Mouse (Mus musculus) urinary bladder, adult 2 months (tissue): ENCODE data around the gene Unc80. TPM values are rescaled to one million over a fixed set of nuclear protein-coding genes. Genes with fewer than 3 reads are reported as not detected.
"Not testable (repeated sequence)": the region's sequence is repeated elsewhere in the genome, so short reads cannot be mapped to it uniquely, and the experiment has no call there.

Source experiments
- DNase-seq: peaks from one replicate; pipeline ENCODE4 v3.0.0; 2022; ENCODE audit warnings: low spot score
- polyA plus RNA-seq: library from polyadenylated mRNA; depleted of rRNA; stranded (reverse); fragments of >200 nt; gene quantifications from 2 replicates; pipeline ENCODE4 v1.2.3, GENCODE M21; 2012

The Unc80 gene
- polyA plus RNA-seq, 1 experiment, result 0.07 TPM

DNA sequence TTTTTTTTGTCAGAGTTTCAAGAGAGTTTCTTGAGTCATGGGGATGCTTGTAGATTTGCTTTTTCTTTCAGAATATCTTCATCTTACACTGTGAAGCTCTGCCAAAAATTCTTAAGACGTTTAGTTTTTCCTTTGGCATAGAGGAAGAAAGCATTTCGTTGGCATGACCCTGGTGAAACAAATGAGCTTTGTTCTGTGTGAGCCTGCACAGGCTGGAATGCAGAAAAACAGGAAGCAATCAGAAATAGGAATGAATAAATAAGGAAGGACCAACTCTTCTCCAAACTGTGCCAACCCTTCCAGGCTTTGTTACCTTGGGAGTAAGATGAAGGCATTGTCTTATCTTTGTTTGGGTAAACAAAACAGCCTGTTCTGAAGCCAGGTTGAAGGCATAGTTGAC lies 149.0 kb downstream of the Unc80 start:
- no peak for DNase-seq

DNA sequence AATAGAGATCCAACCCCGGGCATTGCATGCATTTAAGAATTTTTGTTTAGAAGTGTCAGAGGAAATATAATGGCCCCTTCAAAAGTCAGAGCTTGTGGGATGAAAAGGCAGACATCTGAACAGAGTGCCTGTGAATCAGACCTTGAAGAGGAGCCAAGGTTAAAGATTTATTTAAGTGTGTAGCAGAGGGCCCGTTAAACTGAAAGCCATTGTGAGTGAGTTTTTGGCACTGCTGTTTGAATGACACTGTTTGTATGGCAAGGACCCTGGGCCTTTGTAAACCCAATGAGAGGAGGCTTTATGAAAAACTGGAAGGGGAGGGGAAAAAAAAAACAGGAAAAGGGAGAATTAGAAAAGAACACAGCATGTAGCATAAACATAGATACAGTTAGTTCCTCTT lies 170.0 kb downstream of the Unc80 start:
- no peak for DNase-seq

DNA sequence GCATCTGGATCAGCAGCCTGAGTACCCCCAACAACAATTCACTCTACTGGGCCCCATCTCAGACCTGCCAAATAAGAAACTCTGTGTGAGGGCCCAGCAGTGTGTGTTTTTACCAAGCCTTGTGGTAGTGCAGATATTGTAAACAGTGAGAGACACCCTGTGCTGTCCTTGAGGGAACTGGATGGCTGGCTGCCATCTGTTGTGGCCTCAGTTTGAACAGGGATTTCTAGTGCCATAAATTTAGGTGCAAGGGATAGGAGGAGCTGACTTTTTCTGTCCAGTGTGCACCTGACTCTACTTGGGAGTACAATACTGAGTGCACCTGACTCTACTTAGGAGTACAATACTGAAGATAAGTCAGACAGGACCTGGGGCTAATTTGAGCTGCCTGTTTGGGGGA lies 178.7 kb downstream of the Unc80 start:
- DNase-seq, result no peak

DNA sequence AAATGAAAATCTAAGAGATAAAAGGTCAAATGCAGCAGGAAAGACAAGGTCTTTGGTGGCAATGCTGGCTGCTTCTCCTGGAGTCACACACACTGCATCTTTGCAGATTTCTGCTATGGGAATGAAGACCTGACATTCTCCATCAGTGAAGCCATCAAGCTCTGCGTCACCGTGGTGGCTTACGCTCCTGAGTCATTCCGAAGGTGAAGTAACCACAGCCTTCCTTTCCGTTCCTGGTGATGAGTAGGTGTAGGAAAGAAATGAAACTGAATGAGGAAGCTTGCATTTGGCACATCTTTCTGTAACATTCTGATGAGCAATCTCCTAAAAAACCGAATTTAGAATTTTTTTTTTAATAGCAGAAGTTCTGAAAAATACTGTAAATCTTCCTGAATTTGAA lies 181.4 kb downstream of the Unc80 start:
- no peak for DNase-seq

DNA sequence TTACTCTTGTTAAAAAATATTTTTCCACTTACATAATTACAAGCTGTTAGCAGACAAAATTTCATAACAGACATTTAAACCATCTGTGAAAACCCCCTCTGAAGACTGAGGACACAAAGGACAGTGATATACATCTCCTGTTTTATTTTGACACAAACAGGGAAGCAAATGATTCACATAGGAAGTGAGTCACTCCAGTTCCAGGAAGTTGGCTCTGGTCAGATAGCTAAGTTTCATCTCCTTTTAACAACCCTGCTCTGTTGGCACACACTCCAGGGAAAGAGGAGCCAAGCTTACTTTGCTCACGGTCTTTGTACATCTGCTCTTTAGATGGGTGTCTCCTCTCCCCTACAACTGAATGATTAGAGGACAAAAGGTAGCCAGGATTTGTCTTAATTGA lies 181.8 kb downstream of the Unc80 start:
- DNase-seq, result no peak

DNA sequence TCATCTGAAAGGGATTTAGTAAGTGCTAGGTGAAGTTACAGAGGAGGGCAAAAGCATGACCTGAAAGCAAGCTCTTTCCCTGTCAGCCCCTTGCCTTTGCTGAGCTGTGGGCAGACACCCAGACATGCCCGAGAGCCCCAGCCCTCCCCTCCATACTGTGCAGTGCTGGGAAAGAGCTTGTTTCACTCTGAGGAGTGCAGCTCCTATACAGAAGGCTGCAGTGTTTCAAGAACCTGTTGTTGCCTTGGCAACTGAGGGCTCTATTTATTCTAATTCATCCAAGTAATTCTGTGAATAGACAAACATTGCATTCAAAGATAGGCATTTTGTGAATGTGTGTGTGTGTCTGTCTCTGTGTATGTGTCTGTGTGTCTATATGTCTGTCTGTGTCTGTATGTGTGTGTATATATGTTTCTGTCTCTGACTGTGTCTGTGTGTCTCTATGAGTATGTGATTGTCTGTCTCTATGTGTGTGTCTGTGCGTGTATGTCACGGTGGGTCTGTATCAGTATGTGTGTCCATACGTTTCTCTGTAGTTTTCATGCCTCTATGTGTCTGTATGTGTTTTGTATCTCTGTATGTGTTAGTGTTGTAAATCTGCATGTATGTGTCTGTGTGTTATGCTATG lies 187.1 kb downstream of the Unc80 start:
- no peak for DNase-seq

DNA sequence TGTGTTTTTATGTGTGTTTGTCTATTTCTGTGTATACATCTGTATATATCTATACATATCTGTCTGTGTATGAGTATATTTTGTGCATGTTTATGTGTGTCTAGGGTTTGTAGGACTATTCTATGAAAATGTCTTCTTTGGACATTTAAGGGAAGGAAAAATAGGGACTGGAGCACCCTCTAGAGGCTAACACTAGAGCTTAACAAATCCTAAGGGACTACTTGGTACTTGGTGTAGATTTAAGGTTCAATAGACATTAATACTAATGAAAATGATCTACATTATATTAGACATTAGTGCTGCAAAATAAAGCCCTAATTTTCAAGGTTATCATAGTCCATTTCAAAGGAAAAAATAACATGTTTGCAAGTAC lies 187.6 kb downstream of the Unc80 start:
- DNase-seq, result no peak

DNA sequence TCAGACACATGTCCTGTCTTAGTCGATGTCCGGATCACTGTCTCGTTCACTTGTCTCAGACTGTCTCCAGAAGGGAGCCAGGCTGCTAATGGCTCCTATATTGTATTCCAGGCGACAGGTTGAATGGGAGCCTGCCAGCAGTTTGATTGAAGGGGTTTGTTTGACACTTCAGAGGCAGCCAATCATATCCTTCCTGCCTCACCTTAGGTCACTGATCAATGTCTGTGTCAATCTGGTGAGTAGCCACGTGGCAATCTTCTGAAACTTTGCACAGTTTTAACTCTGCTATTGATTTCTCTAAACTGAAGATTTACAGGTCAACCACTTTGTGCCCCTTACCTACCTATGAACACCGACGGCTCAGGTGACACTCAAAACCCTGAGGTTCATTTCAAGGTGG lies 203.3 kb downstream of the Unc80 start:
- no peak for DNase-seq

DNA sequence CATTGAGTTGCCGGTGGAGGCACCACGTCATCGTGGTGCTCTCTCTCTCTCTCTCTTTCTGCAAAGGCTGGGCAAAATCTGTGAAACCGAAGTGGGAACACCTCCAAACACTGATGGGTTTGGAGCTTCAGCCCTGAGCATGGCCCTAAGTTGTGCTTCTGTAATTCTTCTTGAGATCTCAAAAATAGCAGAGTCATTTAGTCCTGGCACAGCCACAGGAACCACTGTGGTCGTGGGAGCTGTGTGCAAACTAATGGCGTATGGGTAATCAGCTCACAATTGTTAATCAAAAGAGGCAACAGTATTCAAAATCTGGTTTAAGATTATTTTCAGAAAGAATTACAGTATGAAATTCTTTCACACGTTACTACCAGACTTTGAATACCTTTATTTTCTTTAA lies 204.6 kb downstream of the Unc80 start:
- no peak for DNase-seq

DNA sequence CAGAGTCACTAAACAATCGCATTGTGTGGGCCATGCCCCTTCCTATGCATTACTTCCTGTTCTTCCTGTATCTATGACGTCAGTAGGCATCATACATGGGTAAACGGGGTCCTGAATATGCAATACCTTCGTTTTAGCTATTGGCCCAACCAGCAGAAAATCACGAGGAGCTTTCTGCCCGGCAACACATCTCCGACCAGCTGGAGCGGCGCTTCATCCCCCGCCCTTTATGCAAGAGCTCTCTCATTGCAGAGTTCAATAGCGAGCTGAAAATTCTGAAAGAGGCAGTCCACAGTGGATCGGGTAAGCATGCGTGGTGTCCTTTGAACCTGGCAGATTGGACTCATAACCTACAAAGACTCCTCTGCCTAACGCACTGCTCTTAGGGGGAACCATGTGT lies 209.8 kb downstream of the Unc80 start:
- DNase-seq, result no peak

DNA sequence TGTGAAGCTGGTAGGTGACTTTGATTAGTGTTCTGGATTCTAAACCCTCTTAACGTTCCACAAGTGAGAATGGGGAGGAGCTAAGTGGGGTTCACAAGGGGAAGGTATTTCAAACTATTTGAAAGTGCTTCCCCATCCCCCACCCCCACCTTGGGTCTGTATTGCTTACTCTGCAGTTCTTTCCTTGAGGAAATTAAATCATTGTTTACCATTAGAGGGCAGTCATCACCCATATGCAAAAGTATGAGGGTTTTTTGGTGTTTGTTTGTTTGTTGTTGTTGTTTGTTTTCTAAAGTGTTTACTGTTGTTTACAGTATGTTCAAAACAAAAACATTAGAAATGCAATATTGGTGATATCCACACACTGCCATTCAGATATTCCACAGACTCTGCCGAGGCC lies 210.5 kb downstream of the Unc80 start:
- DNase-seq, result no peak

DNA sequence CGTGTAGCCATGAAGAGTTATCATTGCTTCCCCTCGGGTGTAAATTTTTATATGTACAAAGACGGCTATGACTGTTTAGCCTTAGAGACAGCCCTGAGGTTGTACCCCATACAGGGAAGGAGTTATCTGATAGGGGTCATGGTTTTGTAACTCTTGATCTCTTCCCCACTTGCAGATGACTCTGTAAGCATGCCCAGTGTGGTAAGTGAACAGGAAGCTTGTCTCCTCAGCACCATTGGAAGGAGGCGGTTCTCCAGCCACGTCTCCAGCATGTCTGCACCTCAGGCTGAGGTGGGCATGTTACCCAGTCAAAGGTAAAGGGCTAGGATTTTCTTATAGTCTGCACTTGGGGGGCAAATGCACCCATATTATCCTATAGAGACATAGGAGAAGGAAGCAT lies 214.8 kb downstream of the Unc80 start:
- no peak for DNase-seq

DNA sequence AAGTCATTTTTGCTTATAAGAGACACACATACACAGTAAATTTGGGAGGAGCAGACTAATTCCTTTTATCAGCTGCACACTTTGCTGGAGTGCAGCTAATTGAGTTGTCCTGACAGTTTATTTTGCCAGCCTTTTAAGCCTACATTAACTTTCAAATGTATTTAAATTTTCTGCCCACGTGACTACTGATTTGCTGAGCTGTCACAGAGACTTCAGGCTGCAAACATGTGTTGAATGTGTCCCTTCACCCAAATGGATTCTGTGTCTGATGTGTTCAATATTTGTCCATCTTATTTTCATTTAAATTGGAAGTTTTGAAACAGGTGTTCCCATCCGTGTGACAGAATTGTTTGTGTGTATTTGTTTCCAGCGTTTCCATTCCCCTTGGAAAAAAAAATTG lies 223.6 kb downstream of the Unc80 start:
- DNase-seq, result no peak

DNA sequence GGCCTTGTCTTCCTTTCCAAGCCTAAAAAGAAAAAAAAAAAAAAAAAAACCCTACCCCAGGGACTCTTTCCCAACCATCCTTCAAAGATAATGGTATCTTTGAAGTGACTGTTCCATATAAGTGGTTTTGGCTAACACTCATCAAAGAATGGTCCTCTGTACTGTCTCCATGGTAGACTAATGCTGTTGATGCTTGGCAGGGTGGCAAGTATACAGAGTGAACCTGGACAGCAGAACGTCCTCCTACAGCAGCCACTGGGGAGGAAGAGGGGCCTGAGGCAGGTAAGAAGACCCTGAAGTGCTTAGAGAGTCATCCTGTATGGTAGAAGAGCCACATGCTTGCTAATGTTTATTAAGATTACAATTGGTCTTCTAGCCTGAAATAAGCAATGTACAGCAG lies 224.1 kb downstream of the Unc80 start:
- no peak for DNase-seq

DNA sequence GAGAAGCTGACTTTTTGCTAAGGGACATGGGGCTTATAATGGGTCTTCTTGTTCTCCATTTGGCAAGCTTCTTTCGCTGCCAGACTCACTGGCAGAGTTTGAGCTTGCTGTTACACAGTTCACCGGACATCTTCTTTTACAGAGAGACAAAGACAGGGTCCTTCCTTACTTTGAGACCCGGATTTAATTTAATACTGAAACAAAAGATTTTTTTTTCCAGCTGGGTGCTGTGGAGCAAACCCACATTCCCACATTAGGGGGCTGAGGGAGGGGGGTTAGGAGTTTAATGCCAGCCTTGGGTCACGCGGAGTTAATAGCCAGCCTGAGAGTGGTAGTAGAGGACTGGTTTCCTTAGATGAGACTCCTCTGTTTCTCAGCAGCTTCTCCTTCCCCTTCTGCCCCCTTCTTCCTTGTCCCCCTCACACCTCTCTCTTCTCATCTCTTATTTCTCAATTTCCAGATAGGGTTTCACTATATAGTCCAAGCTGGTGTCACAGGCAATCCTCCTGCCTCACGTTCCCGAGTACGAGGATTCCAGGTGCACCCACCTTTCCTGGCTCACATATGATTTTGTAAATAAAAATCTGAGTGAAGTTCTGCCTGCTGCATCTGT lies 224.7 kb downstream of the Unc80 start:
- DNase-seq, result no peak

DNA sequence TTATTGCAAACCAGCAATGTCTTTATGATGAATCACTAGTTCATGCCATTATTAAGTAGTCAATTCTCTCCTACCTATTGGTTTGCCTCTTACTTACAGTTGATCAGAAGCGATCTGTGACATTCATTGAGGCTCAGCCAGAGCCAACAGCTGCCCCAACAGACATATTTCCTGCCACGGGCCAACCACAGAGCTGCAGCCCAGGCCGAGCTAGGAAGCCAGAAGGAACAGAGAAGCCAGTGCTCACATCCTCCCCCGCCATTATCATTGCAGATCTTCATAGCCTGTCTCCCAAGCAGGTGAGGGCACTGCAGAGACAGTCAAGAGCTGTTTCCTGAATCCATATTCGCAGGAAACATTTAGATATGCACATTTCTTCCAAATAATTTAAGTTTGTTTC lies 226.1 kb downstream of the Unc80 start:
- DNase-seq, result no peak

DNA sequence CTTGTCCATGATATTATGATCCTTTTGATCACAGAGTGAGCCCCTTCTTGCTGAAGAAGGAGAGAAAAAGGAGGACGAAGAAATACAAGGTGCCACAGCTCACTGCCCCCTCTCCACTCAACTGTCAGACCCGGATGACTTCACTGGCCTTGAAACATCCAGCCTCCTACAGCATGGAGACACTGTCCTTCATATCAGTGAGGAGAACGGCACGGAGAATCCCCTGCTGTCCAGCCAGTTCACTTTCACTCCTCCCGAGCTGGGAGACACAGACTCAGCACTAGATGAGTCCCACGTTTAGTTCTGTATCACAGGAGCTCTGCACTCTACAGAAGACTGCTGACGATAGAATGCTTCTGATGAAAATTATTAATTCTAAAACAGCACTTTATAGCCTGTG lies 227.1 kb downstream of the Unc80 start:
- DNase-seq, result no peak

DNA sequence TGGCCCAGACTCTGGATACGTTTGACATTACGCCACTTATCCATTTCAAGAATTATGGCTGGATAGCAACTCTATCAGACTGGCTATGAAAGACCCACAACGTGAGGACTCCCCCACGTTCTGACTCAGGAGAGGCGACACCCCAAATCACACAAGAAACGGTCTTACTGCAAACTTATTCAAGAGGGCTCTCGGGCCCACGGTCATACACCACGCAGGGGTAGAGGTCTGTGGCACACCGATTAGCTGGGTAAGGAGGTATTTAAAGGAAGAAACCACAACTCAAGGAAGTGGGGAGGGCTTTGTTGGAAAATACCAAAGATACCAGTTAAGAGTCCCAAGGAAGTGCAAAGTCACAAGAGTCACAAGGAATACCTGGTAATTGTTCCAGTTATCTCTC lies 231.5 kb downstream of the Unc80 start:
- not testable (repeated sequence) for DNase-seq

DNA sequence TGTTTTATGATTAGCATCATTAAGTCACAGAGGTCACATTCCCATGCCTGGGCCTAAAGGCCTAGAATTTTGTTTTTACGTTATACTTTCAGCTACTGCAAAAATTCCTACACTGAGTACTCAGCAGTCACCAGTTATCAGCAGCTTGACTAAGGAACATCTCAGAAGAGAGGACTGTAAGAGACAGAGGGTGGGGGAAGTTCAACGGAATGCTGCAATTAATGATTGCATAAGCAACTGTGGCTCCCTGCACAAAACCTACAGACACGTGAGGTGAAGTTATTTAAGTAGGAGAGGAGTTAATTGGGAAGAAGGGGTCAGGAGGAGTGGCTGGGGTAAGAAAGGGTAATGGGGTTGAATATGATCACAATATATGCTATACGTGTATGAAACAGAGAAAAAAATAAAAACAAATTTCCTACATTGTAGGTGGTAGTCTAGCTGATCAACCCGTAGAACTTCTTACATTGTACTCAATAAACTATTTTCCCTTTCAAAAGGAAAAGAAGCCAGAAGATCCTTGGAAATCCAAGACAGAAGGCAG lies 232.1 kb downstream of the Unc80 start:
- no peak for DNase-seq

DNA sequence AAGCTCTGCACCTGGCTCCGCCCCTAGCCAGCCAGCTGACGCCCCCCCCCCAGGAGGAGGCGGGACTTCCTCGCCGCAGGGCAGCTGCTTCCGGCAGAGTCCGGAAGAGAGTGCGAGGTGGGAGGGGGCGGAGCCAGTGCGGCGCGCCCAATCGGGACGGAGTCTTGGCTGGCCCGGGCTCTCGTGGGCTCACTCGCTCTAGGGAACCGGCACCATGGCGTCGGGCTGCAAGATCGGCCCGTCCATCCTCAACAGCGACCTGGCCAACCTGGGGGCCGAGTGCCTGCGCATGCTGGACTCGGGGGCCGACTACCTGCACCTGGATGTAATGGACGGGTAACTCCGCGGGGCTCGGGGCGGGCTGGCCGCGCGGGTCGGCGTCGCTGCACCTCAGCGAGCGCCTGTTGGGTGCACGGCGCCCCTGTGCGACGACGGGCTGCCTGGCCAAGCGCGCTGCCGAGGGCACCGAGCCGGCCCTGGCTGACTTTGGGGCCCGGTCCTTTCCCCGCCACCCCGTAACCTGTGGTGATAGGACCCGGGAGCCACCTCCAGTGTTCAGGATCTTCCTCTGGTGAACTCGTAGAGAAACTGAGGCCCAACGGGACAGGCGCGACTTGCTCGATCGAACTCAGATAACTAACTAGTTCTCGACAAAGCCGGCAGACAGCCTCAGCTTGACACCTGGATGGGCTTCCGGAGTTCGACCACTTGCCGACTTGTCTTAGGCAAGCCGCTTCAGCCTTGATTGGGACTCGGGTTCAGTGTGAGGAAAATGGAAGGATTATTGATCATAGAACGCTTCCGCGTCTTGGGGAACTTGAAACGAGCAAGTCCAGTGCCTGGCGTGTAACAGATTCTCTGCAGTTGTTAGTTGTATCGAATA lies 232.8 kb downstream of the Unc80 start, which contains the start of gene Rpe:
Gene Rpe (plus strand): TSS at position 139 of the 883 bp plus-strand sequence.
- DNase-seq, result peak; percentile 86

DNA sequence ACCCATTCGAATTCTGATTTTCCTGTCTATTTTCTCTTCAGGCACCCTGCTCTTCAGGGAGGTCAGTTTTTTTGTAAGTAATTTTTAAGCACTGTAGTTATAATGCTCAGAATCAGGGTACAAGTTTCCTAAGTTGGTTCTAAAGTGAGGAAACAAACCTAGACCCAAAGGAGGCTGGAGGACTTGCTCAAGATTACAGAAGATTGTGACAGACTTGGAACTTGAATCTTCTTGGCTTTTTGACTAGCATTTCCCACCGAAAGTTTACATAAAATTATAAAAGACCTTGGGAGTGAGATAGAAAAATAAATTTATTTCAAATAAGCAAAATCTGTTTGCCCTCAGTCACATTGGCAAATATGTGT lies 233.4 kb downstream of the Unc80 start:
- no peak for DNase-seq

DNA sequence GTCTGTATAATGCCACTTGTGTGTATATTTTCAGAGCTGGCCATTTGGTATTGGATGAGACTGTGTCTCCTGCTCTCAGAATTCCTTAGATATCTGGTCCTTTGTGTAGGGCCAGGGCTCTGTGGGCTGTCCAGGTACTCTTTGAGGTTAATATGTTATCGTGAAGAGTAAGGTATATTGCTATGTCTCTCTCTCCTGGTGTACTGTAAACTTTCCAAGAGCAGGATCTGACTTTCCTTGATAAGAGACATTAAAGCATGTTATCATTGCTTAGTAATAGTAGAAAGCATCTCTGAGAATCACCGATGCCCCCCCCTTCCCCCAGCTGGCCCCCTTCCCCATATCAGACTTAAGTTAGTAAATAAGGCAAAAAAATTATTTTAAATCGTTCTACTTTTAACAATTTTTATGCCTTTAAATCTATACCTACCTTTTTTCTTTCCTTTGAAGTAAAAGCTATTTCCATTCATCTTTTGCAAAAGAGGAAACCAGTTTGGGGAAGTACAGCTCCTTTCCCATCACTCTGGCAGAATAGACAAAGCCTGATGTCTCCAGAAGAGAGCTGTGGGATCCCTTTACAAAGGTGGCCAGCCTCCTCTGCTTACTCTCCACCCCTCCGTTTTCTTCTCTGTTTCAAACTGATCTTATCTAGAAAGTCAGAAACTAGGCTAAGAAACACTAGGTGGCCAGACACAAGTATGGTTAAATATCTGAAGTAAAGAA lies 234.6 kb downstream of the Unc80 start:
- DNase-seq, result no peak
